Mouse (Mus musculus) adrenal gland, adult 10 weeks (tissue): ENCODE data around the gene Olfr131. TPM values are rescaled to one million over a fixed set of nuclear protein-coding genes. Genes with fewer than 3 reads are reported as not detected.

Experiments used
- polyA plus RNA-seq: library from polyadenylated mRNA; stranded (reverse); fragments of 350-450 nt; fragmentation: Illumina TruSeq; extraction: RNeasy Lipid Tissue Mini Kit (QIAGEN cat#74804); gene quantifications from one replicate; pipeline ENCODE4 v1.2.3, GENCODE M21; 2014; ENCODE audit warnings: low read depth, low replicate concordance

The Olfr131 gene
- not detected for polyA plus RNA-seq

DNA sequence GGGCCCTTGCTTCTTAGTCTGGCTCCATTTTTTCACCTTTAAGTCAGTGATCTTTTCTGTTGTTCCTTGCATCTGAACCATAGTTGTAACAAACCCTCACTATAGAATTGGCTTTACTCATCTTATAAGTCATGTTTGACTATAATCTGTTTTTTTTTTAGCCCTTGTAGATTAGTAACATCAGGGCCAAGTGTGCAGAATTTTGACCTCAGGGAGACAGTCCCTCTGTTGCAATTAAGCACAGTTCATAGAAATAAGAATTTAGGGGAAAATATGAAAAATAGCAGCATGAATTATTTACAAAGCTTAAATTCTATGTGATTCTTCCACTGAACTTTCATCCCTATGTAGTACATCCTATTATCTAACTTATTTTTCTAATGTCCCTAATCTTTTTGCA, at the start of gene Olfr131:
Olfr131 (minus strand) TSS at position 101 of the 400 bp plus-strand sequence.

DNA sequence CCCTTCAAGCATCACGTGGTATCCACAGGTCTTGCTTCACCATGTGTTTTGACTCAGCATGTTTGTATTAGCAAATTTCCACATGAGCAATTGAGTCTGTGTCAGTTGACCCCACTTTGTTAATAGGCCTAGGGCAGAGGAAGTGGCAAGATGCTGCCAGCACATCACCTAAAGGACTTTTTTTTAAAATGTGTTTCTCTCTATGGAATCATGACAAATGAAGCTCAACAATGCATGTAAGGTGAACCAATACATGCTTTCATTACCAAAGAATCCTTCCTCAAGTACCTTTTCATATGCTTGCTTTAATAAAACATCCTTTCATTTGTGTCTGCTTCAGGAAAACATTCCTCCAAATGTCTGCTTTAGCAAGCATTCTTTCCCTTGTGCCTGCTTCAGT, 45.9 kb upstream of the Olfr131 start, which contains the start of gene Olfr132:
Olfr132 (minus strand) TSS at position 101 of the 400 bp plus-strand sequence.

DNA sequence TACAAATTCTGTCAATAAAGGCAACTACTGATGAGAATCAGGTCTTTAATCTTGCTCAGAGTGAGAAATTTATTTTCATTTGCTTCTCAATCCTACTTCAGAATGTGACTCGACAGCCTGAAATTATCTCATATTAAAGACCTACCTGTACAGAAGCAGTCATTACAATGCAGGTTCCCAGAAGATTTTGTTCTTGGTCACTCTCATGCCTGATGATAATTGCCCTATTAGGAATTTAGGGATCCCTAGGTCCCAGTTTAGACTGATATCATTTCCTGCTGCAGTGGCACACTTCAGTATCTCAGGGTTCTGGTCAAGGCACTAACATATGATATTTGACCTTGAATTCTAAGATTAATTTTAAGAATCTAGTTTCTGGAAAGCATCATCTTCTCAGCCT, 24.9 kb downstream of the Olfr131 start, which contains the start of gene Olfr130:
Olfr130 (plus strand) TSS at position 301 of the 400 bp plus-strand sequence.

DNA sequence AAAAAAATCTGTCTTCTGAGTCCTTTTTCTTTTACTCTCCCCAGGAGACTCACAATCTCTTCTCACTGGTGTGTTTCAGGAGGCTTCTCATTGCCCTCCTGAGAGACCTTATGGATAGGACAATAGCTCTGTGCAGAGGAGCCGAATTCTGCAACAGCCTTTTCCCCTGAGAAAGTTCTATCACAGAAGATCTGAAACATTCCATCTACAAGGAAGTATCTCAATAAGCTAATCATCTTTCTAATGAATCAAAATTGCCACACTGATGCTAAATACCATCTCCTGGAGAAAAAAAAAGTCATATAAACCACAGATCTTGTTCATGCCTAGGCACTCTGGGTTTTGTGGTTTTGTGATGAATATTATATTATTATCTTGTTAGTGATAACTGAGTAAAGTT, 28.5 kb downstream of the Olfr131 start, which contains the start of gene Olfr129:
Olfr129 (minus strand) TSS at position 101 of the 400 bp plus-strand sequence.

Other genes with a start within 250 kb of the Olfr131 start
- not detected for gene Olfr126, start 241.2 kb downstream of the Olfr131 start, polyA plus RNA-seq
- not detected for gene Olfr127, start 188.3 kb downstream of the Olfr131 start, polyA plus RNA-seq
- not detected for gene Olfr128, start 168.1 kb downstream of the Olfr131 start, polyA plus RNA-seq
- gene Olfr761, start 135.6 kb downstream of the Olfr131 start, polyA plus RNA-seq: not detected
- gene Olfr129, start 28.6 kb downstream of the Olfr131 start, polyA plus RNA-seq: not detected
- gene Olfr130, start 24.8 kb downstream of the Olfr131 start, polyA plus RNA-seq: not detected
- not detected for gene Olfr132, start 45.8 kb upstream of the Olfr131 start, polyA plus RNA-seq
- not detected for gene Olfr133, start 56.6 kb upstream of the Olfr131 start, polyA plus RNA-seq
- not detected for gene Olfr134, start 82.7 kb upstream of the Olfr131 start, polyA plus RNA-seq
- gene Olfr135, start 115.6 kb upstream of the Olfr131 start, polyA plus RNA-seq: not detected
- gene Olfr138, start 172.3 kb upstream of the Olfr131 start, polyA plus RNA-seq: not detected
- gene Olfr137, start 218.9 kb upstream of the Olfr131 start, polyA plus RNA-seq: not detected
- not detected for gene Olfr136, start 241.1 kb upstream of the Olfr131 start, polyA plus RNA-seq